Mouse (Mus musculus) heart, embryonic 13.5 days (tissue): ENCODE measurements around the gene Jkamp. TPM values are rescaled to one million over a fixed set of nuclear protein-coding genes. Genes with fewer than 3 reads are reported as not detected.

Experiments used
- ATAC-seq: fragments of 200-750 bp; cut with Nextera tagmentation; 2 replicates; pipeline ENCODE4 v1.8.0; 2017; ENCODE audit warnings: moderate TSS enrichment; ENCODE audit not compliant: insufficient number of reproducible peaks, low FRiP score, low TSS enrichment; ENCODE audit errors: extremely low read depth
- H3K27ac ChIP-seq: fragments of 300-500 bp; sonication (generic); replicated peaks from 2 replicates; pipeline ENCODE4 v1.5.1; 2015; ENCODE audit warnings: moderate library complexity, mild to moderate bottlenecking, inconsistent platforms
- H3K27me3 ChIP-seq: fragments of 300-500 bp; sonication (generic); replicated peaks from 2 replicates; pipeline ENCODE4 v1.6.1; 2015; ENCODE audit warnings: mild to moderate bottlenecking, inconsistent platforms
- H3K36me3 ChIP-seq: fragments of 300-500 bp; sonication (generic); 2 replicates; pipeline ENCODE4 v1.6.1; 2015; ENCODE audit warnings: mild to moderate bottlenecking, inconsistent platforms
- H3K4me1 ChIP-seq: fragments of 300-500 bp; sonication (generic); 2 replicates; pipeline ENCODE4 v1.6.1; 2015; ENCODE audit warnings: inconsistent platforms
- H3K4me2 ChIP-seq: fragments of 300-500 bp; sonication (generic); 2 replicates; pipeline ENCODE4 v1.6.1; 2015; ENCODE audit warnings: inconsistent platforms, mild to moderate bottlenecking, moderate library complexity
- H3K4me3 ChIP-seq: fragments of 300-500 bp; sonication (generic); 2 replicates; pipeline ENCODE4 v1.5.1; 2015; ENCODE audit warnings: moderate library complexity, mild to moderate bottlenecking, inconsistent platforms
- H3K9ac ChIP-seq: fragments of 300-500 bp; sonication (generic); 2 replicates; pipeline ENCODE4 v1.6.1; 2015; ENCODE audit warnings: inconsistent platforms, mild to moderate bottlenecking, moderate library complexity
- H3K9me3 ChIP-seq: fragments of 300-500 bp; sonication (generic); 2 replicates; pipeline ENCODE4 v1.6.1; 2016; ENCODE audit warnings: inconsistent platforms
- WGBS: fragments of 180-500 bp; shearing (Covaris S2); methylation state at CpG from one replicate; pipeline ENCODE4 v1.1.7; 2015; ENCODE audit warnings: mixed read lengths; 5-methylcytosine and 5-hydroxymethylcytosine counted together
- polyA plus RNA-seq: library from polyadenylated mRNA; unstranded; fragments of >200 nt; fragmentation: Nextera tagmentation; extraction: Ambion mirVana; gene quantifications from 2 replicates; pipeline ENCODE4 v1.2.1, GENCODE M21; 2015

The Jkamp gene
- polyA plus RNA-seq, 1 experiment from 2014 or later = 72.5 TPM

DNA sequence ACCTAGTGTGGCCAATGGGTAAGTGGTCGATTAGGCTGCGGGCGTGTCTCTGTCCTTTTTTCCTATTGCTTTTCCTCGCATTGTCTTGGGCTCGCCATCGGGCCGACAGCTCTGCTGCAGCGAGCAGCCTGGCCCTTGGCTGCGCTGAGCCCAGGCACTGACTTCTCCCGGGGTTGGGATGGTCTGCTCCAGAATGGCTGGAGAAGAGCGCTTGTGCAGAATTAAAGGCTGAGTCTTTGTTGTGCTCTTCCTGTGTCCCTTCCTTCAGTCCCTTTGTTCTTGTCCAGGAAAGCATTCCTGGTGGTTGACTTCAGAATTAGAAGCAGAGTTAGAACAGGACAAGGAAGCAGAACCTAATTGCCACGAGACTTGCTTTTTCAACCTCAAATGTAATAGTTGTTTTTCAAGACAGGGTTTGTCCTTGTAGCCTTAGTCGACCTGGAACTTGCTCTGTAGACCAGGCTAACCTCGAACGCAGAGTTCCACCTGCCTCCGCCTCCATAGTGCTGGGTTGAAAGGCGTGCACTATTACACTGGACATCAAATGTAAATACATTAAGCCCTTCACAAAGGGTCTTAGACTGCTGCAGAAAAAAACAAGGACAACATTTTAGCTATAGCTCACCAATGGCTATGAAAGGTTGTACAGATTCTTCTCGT is 907 bp downstream of the Jkamp start:
- Histone ChIP-seq H3K9me3 (no peaks in the 10 kb centered on the region), H3K27me3 (no peaks in the 10 kb centered on the region), H3K4me2 (peak overlapping the region; percentile 96), H3K27ac (peak overlapping the region; percentile 95), H3K36me3 (peaks cover 15% of the 10 kb centered on the region), H3K4me3 (peak overlapping the region; percentile 71), H3K4me1 (peaks cover 40% of the 10 kb centered on the region), H3K9ac (peak overlapping the region; percentile 88)
- 2% methylated on average over 18 of the region's 18 CpGs for WGBS
- ATAC-seq = no peak

- H3K27me3 ChIP-seq = no peaks in the 10 kb centered on the region
- peaks cover 50% of the 10 kb centered on the region for H3K36me3 ChIP-seq
- no peaks in the 10 kb centered on the region for H3K9me3 ChIP-seq
- H3K9ac ChIP-seq = no peak overlapping the region
- no peak overlapping the region for H3K27ac ChIP-seq
- WGBS = 93% methylated on average over 4 of the region's 4 CpGs
- peaks cover 19% of the 10 kb centered on the region for H3K4me1 ChIP-seq
- ATAC-seq = no peak
- no peak overlapping the region for H3K4me3 ChIP-seq
- H3K4me2 ChIP-seq = no peak overlapping the region
Measured at GRCm38 (mm10) chr12:72089802-72090201, 4.4 kb downstream of the Jkamp start.

- no peak overlapping the region for H3K4me3 ChIP-seq
- H3K27me3 ChIP-seq = no peaks in the 10 kb centered on the region
- no peak overlapping the region for H3K27ac ChIP-seq
- no peaks in the 10 kb centered on the region for H3K9me3 ChIP-seq
- no peaks in the 10 kb centered on the region for H3K4me1 ChIP-seq
- H3K4me2 ChIP-seq = no peak overlapping the region
- H3K9ac ChIP-seq = no peak overlapping the region
- no peak for ATAC-seq
- WGBS = 93% methylated on average over 8 of the region's 8 CpGs
- H3K36me3 ChIP-seq = peaks cover 87% of the 10 kb centered on the region
Measured at GRCm38 (mm10) chr12:72096966-72097365, 11.6 kb downstream of the Jkamp start.

GRCm38 (mm10) chr12:72102776-72103175 is 17.4 kb downstream of the Jkamp start:
- H3K4me2 ChIP-seq = no peak overlapping the region
- H3K27ac ChIP-seq = no peak overlapping the region
- H3K9ac ChIP-seq = no peak overlapping the region
- H3K27me3 ChIP-seq = 0 out of 2 replicates have a peak, but pooled peaks cover 4% of the 10 kb centered on the region
- WGBS = 74% methylated on average over 6 of the region's 6 CpGs
- no peak for ATAC-seq
- H3K36me3 ChIP-seq = peaks cover 32% of the 10 kb centered on the region
- no peak overlapping the region for H3K4me3 ChIP-seq
- no peaks in the 10 kb centered on the region for H3K9me3 ChIP-seq
- H3K4me1 ChIP-seq = 0 out of 2 replicates have a peak, but pooled peaks cover 3% of the 10 kb centered on the region

DNA sequence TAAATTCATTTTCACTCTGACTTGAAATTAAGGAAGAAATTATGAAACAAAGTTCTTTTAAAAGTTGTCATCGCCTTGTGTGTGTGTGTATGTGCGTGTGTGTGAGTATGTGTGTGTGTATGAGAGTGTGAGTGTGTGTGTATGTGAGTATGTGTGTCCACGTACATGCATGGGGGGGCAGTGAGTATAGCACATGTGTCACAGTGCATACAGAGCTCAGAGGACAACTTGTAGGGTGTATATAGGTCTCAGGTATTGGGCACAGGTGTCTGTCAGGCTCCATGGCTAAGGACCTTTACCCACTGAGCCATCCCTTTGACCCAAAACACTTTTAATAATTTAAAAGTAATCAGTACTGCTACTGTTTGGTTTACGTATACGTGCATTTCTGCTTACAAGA is 18.6 kb downstream of the Jkamp start:
- H3K4me3 ChIP-seq = no peak overlapping the region
- peaks cover 24% of the 10 kb centered on the region for H3K36me3 ChIP-seq
- ATAC-seq = no peak
- WGBS = 73% methylated on average over 5 of the region's 5 CpGs
- H3K9ac ChIP-seq = no peak overlapping the region
- no peak overlapping the region for H3K27ac ChIP-seq
- peaks cover 9% of the 10 kb centered on the region; the same call in 1 of the 2 replicates for H3K27me3 ChIP-seq
- no peak overlapping the region for H3K4me2 ChIP-seq
- H3K4me1 ChIP-seq = 0 out of 2 replicates have a peak, but pooled peaks cover 3% of the 10 kb centered on the region
- H3K9me3 ChIP-seq = no peaks in the 10 kb centered on the region

DNA sequence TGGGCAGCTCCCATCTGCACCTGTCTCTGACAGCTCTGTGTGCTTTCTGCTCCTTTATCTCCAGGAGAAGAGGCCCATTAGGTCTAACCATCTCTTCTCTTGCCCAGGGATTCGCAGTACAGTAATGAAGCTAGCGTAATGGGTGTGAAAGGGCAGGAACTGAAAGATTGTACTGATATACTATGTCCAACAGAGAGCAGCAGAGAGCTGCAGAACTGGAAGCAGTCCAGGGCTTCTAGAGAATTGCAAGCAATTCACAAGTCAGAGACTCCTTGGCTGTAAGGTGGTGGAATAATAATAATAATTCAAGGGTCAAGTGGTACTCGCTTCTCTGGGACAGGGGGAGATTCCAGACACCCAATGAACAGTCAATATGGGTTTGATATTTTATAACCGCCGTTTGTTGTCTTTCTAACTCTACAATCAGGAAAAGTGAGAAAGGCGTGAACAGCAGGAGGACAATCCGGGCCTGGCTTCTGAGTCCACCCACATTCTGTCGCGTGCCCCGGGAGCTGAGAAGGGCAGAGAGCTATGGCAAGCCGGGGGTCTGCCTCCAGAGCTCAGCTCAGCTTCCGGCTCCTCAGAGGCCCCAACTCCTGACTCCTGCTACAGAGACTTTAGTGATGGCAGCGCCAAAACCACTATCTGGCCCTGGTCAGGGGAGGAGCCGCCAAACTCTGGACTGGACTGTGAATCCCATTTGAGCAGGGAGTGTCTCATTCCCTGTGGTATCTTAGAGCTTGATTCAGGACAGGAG is 19.3 kb downstream of the Jkamp start:
- Histone ChIP-seq H3K36me3 (peaks cover 18% of the 10 kb centered on the region), H3K27ac (no peak overlapping the region), H3K4me2 (peak overlapping the region; percentile 61), H3K9ac (peak overlapping the region; percentile 62; the same call in 1 of the 2 replicates), H3K27me3 (peaks cover 9% of the 10 kb centered on the region; the same call in 1 of the 2 replicates), H3K4me3 (0 out of 2 replicates have a peak overlapping the region, but pooled peaks have one; percentile 17), H3K4me1 (0 out of 2 replicates have a peak, but pooled peaks cover 3% of the 10 kb centered on the region), H3K9me3 (no peaks in the 10 kb centered on the region)
- whole genome bisulfite sequencing = 20% methylated on average over 14 of the region's 14 CpGs
- ATAC-seq = no peak

- WGBS = 67% methylated on average over 6 of the region's 6 CpGs
- Histone ChIP-seq H3K9ac (no peak overlapping the region), H3K4me3 (no peak overlapping the region), H3K27ac (no peak overlapping the region), H3K4me2 (no peak overlapping the region), H3K4me1 (no peaks in the 10 kb centered on the region), H3K27me3 (peaks cover 4% of the 10 kb centered on the region; the same call in 1 of the 2 replicates), H3K36me3 (no peaks in the 10 kb centered on the region), H3K9me3 (no peaks in the 10 kb centered on the region)
- no peak for ATAC-seq
Measured at GRCm38 (mm10) chr12:72115126-72115525, 29.7 kb downstream of the Jkamp start.

- Histone ChIP-seq H3K9me3 (no peaks in the 10 kb centered on the region), H3K36me3 (no peaks in the 10 kb centered on the region), H3K9ac (no peak overlapping the region), H3K4me2 (no peak overlapping the region), H3K27ac (no peak overlapping the region), H3K4me1 (no peaks in the 10 kb centered on the region), H3K27me3 (peaks cover 4% of the 10 kb centered on the region; the same call in 1 of the 2 replicates), H3K4me3 (no peak overlapping the region)
- 74% methylated on average over 22 of the region's 23 CpGs for WGBS
- no peak for ATAC-seq
Measured at GRCm38 (mm10) chr12:72115686-72116345, 30.4 kb downstream of the Jkamp start.

DNA sequence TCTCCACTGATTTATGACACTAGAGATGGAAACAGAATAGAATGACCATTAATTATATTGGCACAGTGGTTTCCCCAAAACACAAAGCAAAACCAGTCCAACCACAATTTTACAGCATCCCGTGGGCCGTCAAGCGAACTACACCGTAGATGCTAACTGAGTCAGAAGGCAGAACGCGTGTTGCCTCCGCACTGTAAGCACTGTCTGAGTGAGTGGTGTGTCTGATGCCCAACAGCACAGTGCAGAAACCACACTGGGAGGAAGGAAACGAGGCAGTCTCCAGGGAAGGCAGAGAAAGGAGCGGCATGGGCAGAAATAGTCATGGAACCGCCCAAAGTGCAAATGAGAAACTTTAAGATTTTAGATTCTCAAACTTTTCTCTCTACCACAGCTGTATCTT is 43.8 kb downstream of the Jkamp start:
- peaks cover 10% of the 10 kb centered on the region; the same call in 1 of the 2 replicates for H3K9me3 ChIP-seq
- no peak overlapping the region for H3K9ac ChIP-seq
- H3K36me3 ChIP-seq = no peaks in the 10 kb centered on the region
- WGBS = 88% methylated on average over 10 of the region's 10 CpGs
- H3K4me3 ChIP-seq = no peak overlapping the region
- H3K4me1 ChIP-seq = no peaks in the 10 kb centered on the region
- ATAC-seq = no peak
- H3K4me2 ChIP-seq = no peak overlapping the region
- no peaks in the 10 kb centered on the region for H3K27me3 ChIP-seq
- H3K27ac ChIP-seq = no peak overlapping the region

- H3K27ac ChIP-seq = no peak overlapping the region
- H3K36me3 ChIP-seq = no peaks in the 10 kb centered on the region
- ATAC-seq = no peak
- 78% methylated on average over 4 of the region's 4 CpGs for WGBS
- no peak overlapping the region for H3K4me3 ChIP-seq
- H3K9me3 ChIP-seq = no peaks in the 10 kb centered on the region
- H3K9ac ChIP-seq = no peak overlapping the region
- H3K4me2 ChIP-seq = no peak overlapping the region
- H3K4me1 ChIP-seq = no peaks in the 10 kb centered on the region
- no peaks in the 10 kb centered on the region for H3K27me3 ChIP-seq
Measured at GRCm38 (mm10) chr12:72150786-72151185, 65.4 kb downstream of the Jkamp start.
